Mouse (Mus musculus) gastrocnemius, adult 18-20 months (tissue): Measurements from ENCODE around the gene Barx1. TPM values are rescaled to one million over a fixed set of nuclear protein-coding genes. Genes with fewer than 3 reads are reported as not detected.
A peak's percentile ranks its signal among the peaks of the same experiment; 100 is the strongest.

Source experiments
- DNase-seq: peaks from one replicate; pipeline ENCODE4 v3.0.0; 2021; ENCODE audit warnings: low spot score
- total RNA-seq, 2 experiments: library from RNA; stranded (reverse); gene quantifications; 2 replicates each; pipeline ENCODE4 v1.2.3; 2021

The Barx1 gene
- total RNA-seq, 2 experiments from 2014 or later = not detected

GRCm38 (mm10) chr13:48660221-48660734 is 2.5 kb upstream of the Barx1 start:
- no peak for DNase-seq

- no peak for DNase-seq
Measured at GRCm38 (mm10) chr13:48660741-48661140, 2.1 kb upstream of the Barx1 start.

GRCm38 (mm10) chr13:48661561-48661960 is 1.2 kb upstream of the Barx1 start:
- DNase-seq = no peak

GRCm38 (mm10) chr13:48663211-48663987 is 601 bp downstream of the Barx1 start:
- no peak for DNase-seq

- DNase-seq = no peak
Measured at GRCm38 (mm10) chr13:48663988-48664339, 1.2 kb downstream of the Barx1 start.

- DNase-seq = no peak
Measured at GRCm38 (mm10) chr13:48664916-48665655, 2.3 kb downstream of the Barx1 start.

GRCm38 (mm10) chr13:48665656-48666597 is 3.1 kb downstream of the Barx1 start:
- no peak for DNase-seq

- DNase-seq = no peak
Measured at GRCm38 (mm10) chr13:48667461-48667860, 4.7 kb downstream of the Barx1 start.

GRCm38 (mm10) chr13:48668091-48668975 is 5.5 kb downstream of the Barx1 start:
- no peak for DNase-seq

GRCm38 (mm10) chr13:48668976-48669534 is 6.3 kb downstream of the Barx1 start:
- DNase-seq = no peak

GRCm38 (mm10) chr13:48672312-48672840 is 9.6 kb downstream of the Barx1 start:
- no peak for DNase-seq

- no peak for DNase-seq
Measured at GRCm38 (mm10) chr13:48674609-48675008, 11.8 kb downstream of the Barx1 start.

- DNase-seq = no peak
Measured at GRCm38 (mm10) chr13:48679351-48679750, 16.6 kb downstream of the Barx1 start.

GRCm38 (mm10) chr13:48686666-48687065 is 23.9 kb downstream of the Barx1 start:
- no peak for DNase-seq

- DNase-seq = no peak
Measured at GRCm38 (mm10) chr13:48691991-48692390, 29.2 kb downstream of the Barx1 start.

GRCm38 (mm10) chr13:48694090-48695064 is 31.6 kb downstream of the Barx1 start:
- DNase-seq = peak; percentile 65

- DNase-seq = no peak
Measured at GRCm38 (mm10) chr13:48706385-48706951, 43.7 kb downstream of the Barx1 start.

- DNase-seq = no peak
Measured at GRCm38 (mm10) chr13:48712675-48713074, 49.9 kb downstream of the Barx1 start.
